Comparison of ENCODE assay signal across 10 mouse cellular contexts in genomic region chr4:148890442-148890841, GRCm38 (mm10).
DNase-seq lines count a peak whose midpoint lies in the region; ATAC-seq and TF ChIP-seq lines count a peak whose summit lies in the region.
"Had no signal": no experiment of that assay in that cellular context is flagged by ENCODE, and none has a peak within 500 bp of the region (broad histone marks: within the 10 kb centered on the region; RNA-seq: fewer than 3 reads in every experiment).

No protein-coding gene starts in this region.

- 71% methylated on average over 8 of the region's 8 CpGs for WGBS in heart, embryonic 14.5 days
- 36% methylated on average over 8 of the region's 8 CpGs for WGBS in hindbrain, embryonic 10.5 days
- 41% methylated on average over 8 of the region's 8 CpGs for WGBS in midbrain, embryonic 11.5 days

- peak overlapping the region; percentile 63 for H3K9ac ChIP-seq in heart, embryonic 14.5 days (ENCODE audit: low read length)
- peak overlapping the region; percentile 78; the same call in 1 of the 2 replicates for H3K9ac ChIP-seq in ES-E14 (ENCODE audit: insufficient read depth, low read depth, low read length, poor library complexity, severe bottlenecking)
- peak overlapping the region; percentile 60; the same call in 1 of the 2 replicates for H3K9ac ChIP-seq in midbrain, embryonic 11.5 days (ENCODE audit: low read length)

- H3K36me3 ChIP-seq in heart, embryonic 14.5 days (ENCODE audit: control insufficient read depth, insufficient read depth, low read length): no peaks in the 10 kb centered on the region
- H3K36me3 ChIP-seq in ES-E14 (ENCODE audit: control insufficient read depth, insufficient read depth, low read length, poor library complexity, severe bottlenecking): no peaks in the 10 kb centered on the region
- no peaks in the 10 kb centered on the region for H3K36me3 ChIP-seq in hindbrain, embryonic 10.5 days
- no peaks in the 10 kb centered on the region for H3K36me3 ChIP-seq in midbrain, embryonic 11.5 days (ENCODE audit: control insufficient read depth, insufficient read depth, low read length)

- ATAC-seq in heart, embryonic 14.5 days (ENCODE audit: insufficient number of reproducible peaks, insufficient read depth, low FRiP score, low read depth): no peak
- no peak for ATAC-seq in midbrain, embryonic 11.5 days (ENCODE audit: low FRiP score)
- ATAC-seq in inflammation-experienced regulatory T-cells, adult 6 months: no peak

- in situ Hi-C loops in ES-E14 (cut with MboI; ENCODE audit: low sequenced_read_pairs in 2 of 2, unreplicated experiment in 2 of 2): no loop called here

- no peak for DNase-seq in heart, postnatal 36 days
- no peak for DNase-seq in ES-E14 (ENCODE audit: low read depth, low spot score)
- DNase-seq in hindbrain, embryonic 10.5 days (ENCODE audit: low spot score): no peak
- DNase-seq in midbrain, embryonic 11.5 days (ENCODE audit: low spot score, missing footprints): peak; percentile 92
- no peak for DNase-seq in left cerebral cortex, adult 11 months (ENCODE audit: low spot score)
- no peak for DNase-seq in right cerebral cortex, postnatal 25 days
- DNase-seq: cerebellum, adult 9-10 months; lung, adult 2 months had no signal

- peak overlapping the region; percentile 64 for H3K4me2 ChIP-seq in heart, embryonic 14.5 days (ENCODE audit: low read length)
- H3K4me2 ChIP-seq in midbrain, embryonic 11.5 days: peak overlapping the region; percentile 51

- no peak overlapping the region for H3K4me3 ChIP-seq in heart, embryonic 14.5 days (ENCODE audit: control insufficient read depth in 1 of 2, insufficient read depth in 1 of 2, low read depth in 1 of 2, low read length in 2 of 2)
- peak overlapping the region; percentile 45 to 69; a peak in 2 of 4 replicates for H3K4me3 ChIP-seq in ES-E14 (ENCODE audit: insufficient read depth in 1 of 2, low read depth in 1 of 2, low read length in 2 of 2, poor library complexity in 1 of 2, severe bottlenecking in 1 of 2)
- peak overlapping the region; percentile 47 for H3K4me3 ChIP-seq in hindbrain, embryonic 10.5 days
- H3K4me3 ChIP-seq in midbrain, embryonic 11.5 days (ENCODE audit: low read depth, low read length): no peak overlapping the region; the same call in 1 of the 2 replicates

- H3K9me3 ChIP-seq in heart, embryonic 14.5 days (ENCODE audit: control insufficient read depth, low read length): no peaks in the 10 kb centered on the region
- H3K9me3 ChIP-seq in ES-E14 (ENCODE audit: control insufficient read depth, insufficient read depth, low read depth, low read length): no peaks in the 10 kb centered on the region
- H3K9me3 ChIP-seq in hindbrain, embryonic 10.5 days: no peaks in the 10 kb centered on the region
- no peaks in the 10 kb centered on the region for H3K9me3 ChIP-seq in midbrain, embryonic 11.5 days (ENCODE audit: control insufficient read depth, low read length)

- H3K27me3 ChIP-seq in heart, embryonic 14.5 days (ENCODE audit: control insufficient read depth, insufficient read depth, low read length): no peaks in the 10 kb centered on the region; the same call in 1 of the 2 replicates
- H3K27me3 ChIP-seq in hindbrain, embryonic 10.5 days (ENCODE audit: insufficient read depth, poor library complexity, severe bottlenecking): peaks cover 95% of the 10 kb centered on the region
- peaks cover 71% of the 10 kb centered on the region for H3K27me3 ChIP-seq in midbrain, embryonic 11.5 days (ENCODE audit: control insufficient read depth, insufficient read depth, low read length)

- peaks cover 19 to 45% of the 10 kb centered on the region in 2 experiments for H3K4me1 ChIP-seq in heart, embryonic 14.5 days (ENCODE audit: control insufficient read depth in 2 of 2, insufficient read depth in 2 of 2, low read length in 2 of 2)
- peaks cover 0 to 4% of the 10 kb centered on the region in 2 experiments; a peak in 2 of 4 replicates for H3K4me1 ChIP-seq in ES-E14 (ENCODE audit: control insufficient read depth in 2 of 2, insufficient read depth in 2 of 2, low read length in 2 of 2, poor library complexity in 1 of 2)
- peaks cover 100% of the 10 kb centered on the region for H3K4me1 ChIP-seq in hindbrain, embryonic 10.5 days (replicated peaks)
- peaks cover 72% of the 10 kb centered on the region for H3K4me1 ChIP-seq in midbrain, embryonic 11.5 days (ENCODE audit: control insufficient read depth, insufficient read depth, low read length)

- H3K27ac ChIP-seq in heart, embryonic 14.5 days (replicated peaks in 1 of 2; ENCODE audit: control insufficient read depth in 1 of 2, insufficient read depth in 1 of 2, low read depth in 2 of 2, low read length in 2 of 2): peak overlapping the region in 1 of 2 experiments; percentile 24; a peak in 1 of 4 replicates
- H3K27ac ChIP-seq in ES-E14 (ENCODE audit: insufficient read depth, low read depth, low read length, poor library complexity, severe bottlenecking): no peak overlapping the region
- peak overlapping the region; percentile 93 for H3K27ac ChIP-seq in hindbrain, embryonic 10.5 days
- H3K27ac ChIP-seq in midbrain, embryonic 11.5 days (ENCODE audit: low read depth, low read length): peak overlapping the region; percentile 78

- intact Hi-C loops in heart, postnatal 36 days (cut with DNase I): no loop called here

TF ChIP-seq in ES-E14, 5 proteins besides CTCF, POLR2A, EP300 and RAD21:
- TF ChIP-seq ZC3H11A (IDR thresholded peaks at IDR 0.05; ENCODE audit: borderline replicate concordance, low read depth, low read length) (no peak), CHD2 (IDR thresholded peaks at IDR 0.05; ENCODE audit: low read depth, low read length) (no peak), MAFK (IDR thresholded peaks at IDR 0.05; ENCODE audit: insufficient read depth, low read depth, low read length) (no peak), ZNF384 (IDR thresholded peaks at IDR 0.05; ENCODE audit: low read depth, low read length) (no peak), HCFC1 (IDR thresholded peaks at IDR 0.05; ENCODE audit: borderline replicate concordance, insufficient read depth, low read length) (no peak)

Comparison
In these comparisons a context has a peak if more than half of its experiments do, and no peak if none do; other contexts are left out.
1. H3K4me3 ChIP-seq: peak in ES-E14 (2 of 2) and hindbrain, embryonic 10.5 days (single experiment); none in heart, embryonic 14.5 days (0 of 2) and midbrain, embryonic 11.5 days (single experiment).
2. Peak in every context shown above with its lines, with median percentiles within 50 percentile points of each other: H3K9ac ChIP-seq.